Mouse (Mus musculus): ENCODE data around the gene 4933411K16Rik. TPM values are rescaled to one million over a fixed set of nuclear protein-coding genes. Genes with fewer than 3 reads are reported as not detected.

4933411K16Rik gene
- total and polyA plus RNA-seq, 2 experiments from 2014 or later = not detected

DNA sequence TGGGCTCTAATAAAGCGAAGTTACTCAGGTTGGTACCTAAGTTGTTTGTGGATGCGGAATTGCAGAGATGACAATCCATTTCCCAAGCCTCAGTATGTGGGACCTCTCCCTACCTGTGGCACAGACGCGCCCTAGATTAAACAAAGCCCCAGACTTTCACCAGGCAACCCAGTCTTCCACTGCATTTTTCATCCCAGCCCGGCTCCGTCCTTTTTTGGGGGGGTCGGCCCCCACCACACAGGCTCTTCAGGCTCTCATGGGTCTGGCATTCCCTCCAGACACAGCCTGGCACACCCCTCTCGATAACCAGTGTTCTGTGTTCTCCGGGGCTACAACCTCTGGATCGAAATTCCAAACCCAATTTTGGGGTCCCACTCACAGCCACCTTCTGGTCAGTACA is 33.6 kb downstream of the 4933411K16Rik start:
- TF ChIP-seq CTCF (IDR thresholded peaks at IDR 0.05) = no peak
- no peaks in the 10 kb centered on the region for H3K4me1 ChIP-seq (ENCODE audit: insufficient read depth, low read length)
- ATAC-seq (ENCODE audit: low FRiP score) (0 out of 2 replicates have a peak, but pooled peaks have one; percentile 0), DNase-seq (ENCODE audit: low spot score) (no peak)
- H3K9ac ChIP-seq (replicated peaks; ENCODE audit: low read length, poor library complexity, severe bottlenecking) = peak overlapping the region; percentile 86
- no peaks in the 10 kb centered on the region for H3K9me3 ChIP-seq (ENCODE audit: low read length)
- WGBS = 4% methylated on average over 10 of the region's 10 CpGs
- H3K4me2 ChIP-seq (ENCODE audit: low read depth, low read length, poor library complexity, severe bottlenecking) = peak overlapping the region; percentile 72
- H3K36me3 ChIP-seq (ENCODE audit: insufficient read depth, low read length) = no peaks in the 10 kb centered on the region
- H3K27me3 ChIP-seq (ENCODE audit: insufficient read depth, low read length) = no peaks in the 10 kb centered on the region
- H3K27ac ChIP-seq (ENCODE audit: low read depth, low read length) = peak overlapping the region; percentile 77
- H3K4me3 ChIP-seq (ENCODE audit: low read depth, low read length) = peak overlapping the region; percentile 72

DNA sequence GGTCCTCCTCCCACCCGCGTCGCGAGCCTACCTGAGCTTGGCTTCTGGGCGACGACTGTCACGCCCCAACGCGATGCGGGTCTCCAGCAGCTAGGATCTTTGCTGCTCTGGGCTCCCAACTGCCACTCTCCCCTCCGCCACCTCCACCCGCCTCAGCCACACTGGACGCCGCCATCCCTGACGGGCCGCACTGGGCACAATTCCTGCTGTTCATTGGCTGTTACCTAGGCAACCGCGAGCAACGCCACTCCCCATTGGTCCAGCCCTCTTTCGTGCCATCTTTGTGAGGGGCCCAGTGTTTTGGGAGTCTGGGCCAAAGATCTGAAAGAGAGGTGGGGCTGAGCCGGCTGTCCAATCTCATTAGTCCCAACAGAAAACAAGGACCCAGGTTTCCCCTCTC is 34.1 kb downstream of the 4933411K16Rik start, which contains the start of gene Morn4:
Gene Morn4 (minus strand): TSS at position 192 of the 400 bp plus-strand sequence.
- H3K4me3 ChIP-seq (ENCODE audit: low read depth, low read length) = peak within 1 kb of the TSS; percentile 72
- H3K27me3 ChIP-seq (ENCODE audit: insufficient read depth, low read length) = no peaks in the 10 kb centered on the region
- H3K4me2 ChIP-seq (ENCODE audit: low read depth, low read length, poor library complexity, severe bottlenecking) = peak within 1 kb of the TSS; percentile 72

DNA sequence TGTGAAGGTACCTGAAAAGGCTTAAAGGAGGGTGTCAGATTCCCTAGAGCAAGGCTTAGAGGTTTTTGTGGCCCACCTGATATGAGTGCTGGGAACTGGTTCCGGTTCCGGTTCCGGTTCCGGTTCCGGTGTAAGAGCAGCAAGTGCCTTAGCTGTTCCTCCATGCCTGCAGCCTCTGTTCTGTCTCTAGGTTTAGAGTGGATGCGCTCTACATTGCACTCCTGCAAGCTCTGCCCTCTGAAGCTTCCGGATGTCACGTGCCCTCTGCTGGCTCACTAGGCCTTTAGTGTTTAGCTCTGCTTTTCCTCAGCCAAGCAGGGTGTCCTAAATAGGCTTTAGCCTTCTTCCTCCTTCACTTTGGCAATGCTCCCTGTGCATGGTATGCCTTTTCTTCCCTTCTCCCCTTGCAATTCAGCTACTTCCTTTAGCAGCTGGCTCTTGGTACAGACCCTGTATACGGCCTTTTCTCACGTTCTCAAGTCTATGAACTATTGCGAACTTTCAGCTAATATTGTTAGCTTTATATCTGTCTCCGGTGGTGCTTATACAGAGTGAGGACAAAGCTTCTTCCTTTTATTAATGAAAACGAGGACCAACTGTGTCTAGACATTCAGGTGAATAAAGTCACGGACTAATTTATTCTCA is 37.2 kb downstream of the 4933411K16Rik start:
- no peaks in the 10 kb centered on the region for H3K9me3 ChIP-seq (ENCODE audit: low read length)
- 13% methylated on average over 14 of the region's 14 CpGs for WGBS
- peak overlapping the region; percentile 97 for H3K4me3 ChIP-seq (ENCODE audit: low read depth, low read length)
- H3K9ac ChIP-seq (replicated peaks; ENCODE audit: low read length, poor library complexity, severe bottlenecking) = peak overlapping the region; percentile 8; the same call in 1 of the 2 replicates
- H3K27me3 ChIP-seq (ENCODE audit: insufficient read depth, low read length) = no peaks in the 10 kb centered on the region
- peak overlapping the region; percentile 60 for H3K4me2 ChIP-seq (ENCODE audit: low read depth, low read length, poor library complexity, severe bottlenecking)
- H3K27ac ChIP-seq (ENCODE audit: low read depth, low read length) = peak overlapping the region; percentile 79
- DNase-seq (ENCODE audit: low spot score) (peak; percentile 68), ATAC-seq (ENCODE audit: low FRiP score) (no peak)
- TF ChIP-seq CTCF (IDR thresholded peaks at IDR 0.05) = no peak
- H3K4me1 ChIP-seq (ENCODE audit: insufficient read depth, low read length) = no peaks in the 10 kb centered on the region; the same call in 1 of the 2 replicates
- no peaks in the 10 kb centered on the region for H3K36me3 ChIP-seq (ENCODE audit: insufficient read depth, low read length)

More for the DNA sequence above, 34.1 kb downstream of the 4933411K16Rik start, which contains the start of gene Morn4:
- DNase-seq (ENCODE audit: low spot score) (peak; percentile 97), ATAC-seq (ENCODE audit: low FRiP score) (peak; percentile 84)
- Histone ChIP-seq H3K27ac (ENCODE audit: low read depth, low read length) (peak within 1 kb of the TSS; percentile 77), H3K9me3 (ENCODE audit: low read length) (no peaks in the 10 kb centered on the region), H3K9ac (replicated peaks; ENCODE audit: low read length, poor library complexity, severe bottlenecking) (peak within 1 kb of the TSS; percentile 86), H3K4me1 (ENCODE audit: insufficient read depth, low read length) (no peaks in the 10 kb centered on the region), H3K36me3 (ENCODE audit: insufficient read depth, low read length) (no peaks in the 10 kb centered on the region)
- TF ChIP-seq CTCF (IDR thresholded peaks at IDR 0.05) = no peak
- WGBS = under 1% methylated on average over 21 of the region's 21 CpGs

DNA sequence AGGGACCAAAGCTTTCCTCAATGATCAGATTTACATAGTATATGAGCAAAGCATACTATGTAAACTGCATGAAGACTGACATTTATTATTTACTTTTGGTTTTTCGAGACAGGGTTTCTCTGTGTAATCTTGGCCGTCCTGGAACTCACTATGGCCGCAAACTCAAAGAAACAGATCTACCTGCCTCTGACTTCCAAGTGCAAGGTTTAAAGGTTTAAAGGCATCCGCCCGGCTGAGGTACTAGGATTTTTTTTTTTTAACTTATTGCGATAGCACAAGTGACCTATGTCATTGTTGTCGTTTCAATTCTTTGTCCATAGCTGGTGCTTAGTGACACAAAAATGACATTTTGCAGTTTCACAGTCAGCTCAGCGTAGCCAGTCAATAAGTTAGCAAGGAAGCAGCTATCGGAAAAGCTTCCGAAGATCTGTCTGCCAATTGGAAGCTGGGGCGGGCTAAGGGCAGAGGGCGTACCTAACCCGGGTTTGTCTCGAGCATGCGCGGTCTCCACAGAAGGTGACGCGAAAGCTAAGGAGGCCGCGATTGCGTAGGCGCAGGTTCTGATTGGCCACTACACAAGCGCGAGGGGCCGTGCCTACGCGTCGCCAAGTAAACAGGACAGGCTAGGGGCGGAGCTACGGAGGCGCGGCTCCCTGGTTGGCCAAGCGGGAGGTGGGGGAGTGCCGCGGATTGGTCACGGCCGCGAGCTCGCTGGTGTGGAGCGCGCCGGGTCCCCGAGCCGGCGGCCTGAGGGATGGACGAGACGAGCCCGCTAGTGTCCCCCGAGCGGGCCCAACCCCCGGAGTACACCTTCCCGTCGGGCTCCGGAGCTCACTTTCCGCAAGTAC is 37.9 kb downstream of the 4933411K16Rik start, which contains the start of gene Pi4k2a:
Gene Pi4k2a (plus strand): TSS at position 723 of the 848 bp plus-strand sequence.
- Histone ChIP-seq H3K4me3 (ENCODE audit: low read depth, low read length) (peak within 1 kb of the TSS; percentile 97), H3K9ac (replicated peaks; ENCODE audit: low read length, poor library complexity, severe bottlenecking) (peak within 1 kb of the TSS; percentile 86), H3K27me3 (ENCODE audit: insufficient read depth, low read length) (no peaks in the 10 kb centered on the region), H3K4me2 (ENCODE audit: low read depth, low read length, poor library complexity, severe bottlenecking) (peak within 1 kb of the TSS; percentile 84), H3K27ac (ENCODE audit: low read depth, low read length) (peak within 1 kb of the TSS; percentile 89), H3K36me3 (ENCODE audit: insufficient read depth, low read length) (no peaks in the 10 kb centered on the region), H3K9me3 (ENCODE audit: low read length) (no peaks in the 10 kb centered on the region), H3K4me1 (ENCODE audit: insufficient read depth, low read length) (no peaks in the 10 kb centered on the region; the same call in 1 of the 2 replicates)
- peak; percentile 98 for ATAC-seq (ENCODE audit: low FRiP score)
- peak; percentile 26; the same call in 1 of the 2 replicates for TF ChIP-seq CTCF (IDR thresholded peaks at IDR 0.05)
- peak; percentile 100 for DNase-seq (ENCODE audit: low spot score)
- WGBS = 1% methylated on average over 46 of the region's 55 CpGs

DNA sequence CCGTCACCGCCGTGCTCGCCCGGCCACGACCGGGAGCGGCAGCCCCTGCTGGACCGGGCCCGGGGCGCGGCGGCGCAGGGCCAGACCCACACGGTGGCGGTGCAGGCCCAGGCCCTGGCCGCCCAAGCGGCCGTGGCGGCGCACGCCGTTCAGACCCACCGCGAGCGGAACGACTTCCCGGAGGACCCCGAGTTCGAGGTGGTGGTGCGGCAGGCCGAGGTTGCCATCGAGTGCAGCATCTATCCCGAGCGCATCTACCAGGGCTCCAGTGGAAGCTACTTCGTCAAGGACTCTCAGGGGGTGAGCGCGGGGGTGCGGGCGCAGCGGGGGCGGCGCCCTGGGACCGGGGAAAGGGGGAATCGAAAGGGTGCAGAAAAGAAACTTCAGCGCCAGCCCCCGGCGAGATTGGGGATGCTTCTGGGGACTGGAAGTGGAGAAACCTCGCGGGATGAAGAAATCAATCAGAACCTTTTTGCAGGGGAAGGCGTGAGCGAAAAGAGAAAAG is 38.6 kb downstream of the 4933411K16Rik start:
- 0 out of 2 replicates have a peak, but pooled peaks cover 3% of the 10 kb centered on the region for H3K36me3 ChIP-seq (ENCODE audit: insufficient read depth, low read length)
- H3K4me3 ChIP-seq (ENCODE audit: low read depth, low read length) = peak overlapping the region; percentile 97
- TF ChIP-seq CTCF (IDR thresholded peaks at IDR 0.05) = no peak
- H3K4me2 ChIP-seq (ENCODE audit: low read depth, low read length, poor library complexity, severe bottlenecking) = peak overlapping the region; percentile 84
- peak; percentile 63 for ATAC-seq (ENCODE audit: low FRiP score)
- H3K9me3 ChIP-seq (ENCODE audit: low read length) = no peaks in the 10 kb centered on the region
- DNase-seq (ENCODE audit: low spot score) = peak; percentile 27
- peak overlapping the region; percentile 89 for H3K27ac ChIP-seq (ENCODE audit: low read depth, low read length)
- WGBS = under 1% methylated on average over 45 of the region's 52 CpGs
- peak overlapping the region; percentile 86 for H3K9ac ChIP-seq (replicated peaks; ENCODE audit: low read length, poor library complexity, severe bottlenecking)
- no peaks in the 10 kb centered on the region for H3K27me3 ChIP-seq (ENCODE audit: insufficient read depth, low read length)
- no peaks in the 10 kb centered on the region; the same call in 1 of the 2 replicates for H3K4me1 ChIP-seq (ENCODE audit: insufficient read depth, low read length)

Data from midbrain, postnatal 0 days (tissue).